Mouse (Mus musculus) CH12.LX (cell line): ENCODE data around the gene Gsta3. TPM values are rescaled to one million over a fixed set of nuclear protein-coding genes. Genes with fewer than 3 reads are reported as not detected.
"Not testable (repeated sequence)": the region's sequence is repeated elsewhere in the genome, so short reads cannot be mapped to it uniquely, and the experiment has no call there.

ENCODE experiments used
- DNase-seq: peaks from one replicate; pipeline ENCODE4 v3.0.0-alpha.2; 2013; ENCODE audit errors: extremely low read depth
- H3K27ac ChIP-seq: 2 replicates; pipeline ENCODE4 v1.5.1; 2012; ENCODE audit warnings: low read depth, mild to moderate bottlenecking, control low read depth, moderate library complexity; ENCODE audit not compliant: insufficient read depth
- H3K27me3 ChIP-seq: replicated peaks from 2 replicates; pipeline ENCODE3; 2012; ENCODE audit warnings: inconsistent platforms
- H3K36me3 ChIP-seq, 2 experiments: replicated peaks in 1 of 2; 2 replicates each; pipeline versions ENCODE3 to v1.6.1; 2012; ENCODE audit warnings: inconsistent platforms in 1 of 2, low read length in 1 of 2, mild to moderate bottlenecking in 1 of 2, mixed read lengths in 1 of 2, moderate library complexity in 1 of 2; ENCODE audit not compliant: control insufficient read depth in 1 of 2, insufficient read depth in 1 of 2
- H3K4me1 ChIP-seq, 2 experiments: 2 replicates each; pipeline ENCODE4 v1.6.1; 2012; ENCODE audit warnings: inconsistent platforms in 1 of 2, moderate library complexity in 1 of 2; ENCODE audit not compliant: insufficient read depth in 2 of 2, control insufficient read depth in 1 of 2
- H3K4me2 ChIP-seq: 2 replicates; pipeline ENCODE4 v1.6.1; 2012; ENCODE audit warnings: low read depth, mild to moderate bottlenecking, control low read depth; ENCODE audit not compliant: poor library complexity, insufficient read depth, severe bottlenecking
- H3K4me3 ChIP-seq, 3 experiments: fragments of 150-350 bp in 1 of 3; sonication (generic) in 1 of 3; replicated peaks in 1 of 3; 2 replicates each; pipeline versions ENCODE3 to v1.5.1; 2011 to 2012; ENCODE audit warnings: low read depth in 2 of 3, low read length in 2 of 3, mild to moderate bottlenecking in 2 of 3, moderate library complexity in 2 of 3, control low read depth in 1 of 3, improper control_type of control experiment in 1 of 3, inconsistent platforms in 1 of 3, mixed read lengths in 1 of 3; ENCODE audit not compliant: poor library complexity in 1 of 3
- H3K79me2 ChIP-seq: replicated peaks from 2 replicates; pipeline ENCODE4 v1.6.1; 2012; ENCODE audit warnings: mild to moderate bottlenecking, moderate library complexity; ENCODE audit not compliant: control insufficient read depth, poor library complexity, insufficient read depth, severe bottlenecking; ENCODE audit errors: extremely low read depth
- H3K9ac ChIP-seq: 2 replicates; pipeline ENCODE4 v1.6.1; 2012; ENCODE audit warnings: low read depth, mild to moderate bottlenecking, control low read depth, moderate library complexity; ENCODE audit not compliant: insufficient read depth
- H3K9me3 ChIP-seq: replicated peaks from 2 replicates; pipeline ENCODE3; 2012; ENCODE audit warnings: low read length, inconsistent platforms, mixed read lengths
- BHLHE40 ChIP-seq: IDR thresholded peaks from 2 replicates; pipeline ENCODE4 v1.6.1; 2011; ENCODE audit warnings: mild to moderate bottlenecking, low read depth, low read length, improper control_type of control experiment
- CHD2 ChIP-seq: IDR thresholded peaks from 2 replicates; pipeline ENCODE4 v1.6.1; 2011; ENCODE audit warnings: low read length, improper control_type of control experiment
- CTCF ChIP-seq, 2 experiments: IDR thresholded peaks in 1 of 2; conservative IDR thresholded peaks in 1 of 2; 2 replicates each; pipeline ENCODE4 v1.5.1; 2011 to 2012; ENCODE audit warnings: low read depth in 2 of 2, low read length in 2 of 2, improper control_type of control experiment in 1 of 2, inconsistent platforms in 1 of 2, mild to moderate bottlenecking in 1 of 2, moderate library complexity in 1 of 2
- E2F4 ChIP-seq: IDR thresholded peaks from 2 replicates; pipeline ENCODE4 v1.6.1; 2011; ENCODE audit warnings: low read depth, low read length, improper control_type of control experiment; ENCODE audit not compliant: insufficient replicate concordance
- EP300 ChIP-seq: IDR thresholded peaks from 2 replicates; pipeline ENCODE4 v1.6.1; 2011; ENCODE audit warnings: low read length, improper control_type of control experiment
- ETS1 ChIP-seq: conservative IDR thresholded peaks from 2 replicates; pipeline ENCODE4 v1.6.1; 2012; ENCODE audit warnings: low read depth, mild to moderate bottlenecking, inconsistent platforms, low read length, improper control_type of control experiment, moderate library complexity
- JUND ChIP-seq: conservative IDR thresholded peaks from 2 replicates; pipeline ENCODE4 v1.6.1; 2011; ENCODE audit warnings: low read depth, low read length, improper control_type of control experiment
- MAFK ChIP-seq: IDR thresholded peaks from 2 replicates; pipeline ENCODE4 v1.6.1; 2011; ENCODE audit warnings: low read length, improper control_type of control experiment; ENCODE audit not compliant: insufficient replicate concordance
- MXI1 ChIP-seq: IDR thresholded peaks from 2 replicates; pipeline ENCODE4 v1.6.1; 2011; ENCODE audit warnings: mild to moderate bottlenecking, low read depth, low read length, improper control_type of control experiment
- SIN3A ChIP-seq: IDR thresholded peaks from 2 replicates; pipeline ENCODE4 v1.6.1; 2012; ENCODE audit warnings: low read length, improper control_type of control experiment, inconsistent platforms
- ZKSCAN1 ChIP-seq: IDR thresholded peaks from 2 replicates; pipeline ENCODE4 v1.6.1; 2012; ENCODE audit warnings: low read depth, inconsistent platforms, low read length, improper control_type of control experiment, borderline replicate concordance
- dilution Hi-C: fragments of 300-500 bp; cut with MboI; formaldehyde crosslinking; loops from 2 replicates; pipeline ENCODE4 v1.14.3; 2020; ENCODE audit warnings: low sequenced_read_pairs; ENCODE audit not compliant: extremely low pct_unique_long_range_greater_than_20kb, extremely low pct_ligation_motif_present
- in situ Hi-C: fragments of 300-500 bp; cut with MboI; formaldehyde crosslinking; loops from 3 replicates; pipeline ENCODE4 v1.14.3; 2019; ENCODE audit warnings: low sequenced_read_pairs, low pct_ligation_motif_present, low pct_unique_long_range_greater_than_20kb, mixed read lengths
- polyA plus RNA-seq: library from polyadenylated mRNA; unstranded; fragments of >175 nt; gene quantifications from 2 replicates; pipeline ENCODE4 v1.2.1, GENCODE M21; 2012; ENCODE audit warnings: low read depth; ENCODE audit not compliant: insufficient read length
- total RNA-seq, 2 experiments: library from RNA; depleted of rRNA; stranded (reverse); fragments of 300-350 nt in 1 of 2; fragments of >200 nt in 1 of 2; gene quantifications; 2 replicates each; pipeline ENCODE4 v1.2.3; 2012 to 2014

Gsta3 gene
- total and polyA plus RNA-seq, 3 experiments, result not detected

DNA sequence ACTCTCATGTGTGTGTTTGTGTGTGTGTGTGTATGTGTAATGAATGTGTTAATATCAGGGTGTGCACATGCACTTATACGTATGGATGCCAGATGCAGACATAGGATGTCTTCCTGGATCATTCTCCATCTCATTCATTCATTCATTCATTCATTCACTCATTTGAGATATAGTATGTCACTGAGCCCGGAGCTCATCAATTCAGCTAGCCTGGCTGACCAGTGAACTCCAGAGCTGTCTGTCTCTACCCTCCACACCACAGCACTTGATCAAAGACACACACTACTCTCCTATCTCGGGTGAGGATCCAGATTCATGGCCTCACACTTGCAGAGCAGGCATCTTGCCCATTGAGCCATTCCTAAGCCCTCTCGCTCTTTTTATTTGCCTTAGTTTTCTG is 23.6 kb downstream of the Gsta3 start:
- no peak for DNase-seq
- Histone ChIP-seq H3K27ac (no peak overlapping the region), H3K27me3 (no peaks in the 10 kb centered on the region), H3K4me1 (no peaks in the 10 kb centered on the region), H3K9me3 (no peaks in the 10 kb centered on the region), H3K79me2 (no peaks in the 10 kb centered on the region), H3K9ac (no peak overlapping the region), H3K4me2 (no peak overlapping the region), H3K4me3 (no peak overlapping the region), H3K36me3 (no peaks in the 10 kb centered on the region)
- dilution Hi-C loops, result no loop called here
- no peak for TF ChIP-seq BHLHE40
- TF ChIP-seq SIN3A, result no peak
- TF ChIP-seq ETS1, result no peak
- TF ChIP-seq E2F4, result no peak
- TF ChIP-seq MAFK, result no peak
- in situ Hi-C loops, result no loop called here

DNA sequence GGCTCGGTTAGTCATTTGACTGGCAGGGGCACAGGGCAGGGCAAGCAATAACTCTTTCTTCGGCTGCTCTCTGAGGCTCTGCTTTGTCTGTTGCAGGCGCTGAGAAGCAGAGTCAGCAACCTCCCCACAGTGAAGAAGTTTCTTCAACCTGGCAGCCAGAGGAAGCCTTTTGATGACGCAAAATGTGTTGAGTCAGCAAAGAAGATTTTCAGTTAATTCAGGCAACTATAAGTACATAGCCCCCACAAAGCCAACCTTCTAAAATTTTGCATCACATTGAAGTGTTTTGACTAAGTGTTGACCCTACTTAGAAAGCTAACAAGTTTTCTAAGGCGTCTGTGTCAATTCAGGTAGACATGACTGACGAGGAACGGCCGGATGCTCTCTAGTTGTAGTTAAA is 24.4 kb downstream of the Gsta3 start:
- in situ Hi-C loops (no loop called here), dilution Hi-C loops (no loop called here)
- H3K36me3 ChIP-seq, result no peaks in the 10 kb centered on the region
- no peaks in the 10 kb centered on the region for H3K27me3 ChIP-seq
- H3K9me3 ChIP-seq, result no peaks in the 10 kb centered on the region
- H3K4me2 ChIP-seq, result no peak overlapping the region
- no peak overlapping the region for H3K4me3 ChIP-seq
- no peaks in the 10 kb centered on the region for H3K4me1 ChIP-seq
- no peak for DNase-seq
- H3K27ac ChIP-seq, result no peak overlapping the region
- H3K9ac ChIP-seq, result no peak overlapping the region
- TF ChIP-seq EP300 (no peak), CTCF (conservative IDR thresholded peaks at IDR 0.05 in 1 of 2, IDR thresholded peaks at IDR 0.05 in 1 of 2; ENCODE audit: low read depth in 2 of 2, low read length in 2 of 2) (no peak), MXI1 (no peak), ZKSCAN1 (no peak), MAFK (peak; percentile 81), E2F4 (no peak), JUND (no peak), CHD2 (no peak)
- TF ChIP-seq, all 38 proteins: peak for 1
- no peaks in the 10 kb centered on the region for H3K79me2 ChIP-seq

DNA sequence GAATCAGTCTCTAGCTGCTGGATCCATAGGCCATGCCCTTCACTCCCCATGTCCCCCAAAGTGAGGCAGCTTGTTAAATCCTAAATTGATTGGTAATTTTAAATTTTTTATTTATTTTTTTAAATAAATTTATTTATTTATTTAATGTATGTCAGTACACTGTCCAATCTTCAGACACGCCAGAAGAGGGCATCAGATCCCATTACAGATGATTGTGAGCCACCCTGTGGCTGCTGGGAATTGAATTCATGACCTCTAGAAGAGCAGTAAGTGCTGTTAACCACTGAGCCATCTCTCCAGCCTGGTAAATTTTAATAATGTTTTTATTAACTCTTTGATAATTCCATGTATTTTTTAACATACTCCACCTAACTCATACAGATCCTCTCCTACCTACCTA is 26.4 kb downstream of the Gsta3 start:
- Histone ChIP-seq H3K4me1 (no peaks in the 10 kb centered on the region), H3K79me2 (no peaks in the 10 kb centered on the region), H3K27me3 (no peaks in the 10 kb centered on the region), H3K4me3 (no peak overlapping the region), H3K4me2 (no peak overlapping the region), H3K9ac (no peak overlapping the region), H3K27ac (no peak overlapping the region), H3K36me3 (no peaks in the 10 kb centered on the region), H3K9me3 (no peaks in the 10 kb centered on the region)
- peak; percentile 6 for DNase-seq
- TF ChIP-seq CTCF (conservative IDR thresholded peaks at IDR 0.05 in 1 of 2, IDR thresholded peaks at IDR 0.05 in 1 of 2; ENCODE audit: low read depth in 2 of 2, low read length in 2 of 2) (peak in 1 of 2 experiments; percentile 60; a peak in 2 of 4 replicates), ETS1 (no peak)
- in situ Hi-C loops (no loop called here), dilution Hi-C loops (no loop called here)

DNA sequence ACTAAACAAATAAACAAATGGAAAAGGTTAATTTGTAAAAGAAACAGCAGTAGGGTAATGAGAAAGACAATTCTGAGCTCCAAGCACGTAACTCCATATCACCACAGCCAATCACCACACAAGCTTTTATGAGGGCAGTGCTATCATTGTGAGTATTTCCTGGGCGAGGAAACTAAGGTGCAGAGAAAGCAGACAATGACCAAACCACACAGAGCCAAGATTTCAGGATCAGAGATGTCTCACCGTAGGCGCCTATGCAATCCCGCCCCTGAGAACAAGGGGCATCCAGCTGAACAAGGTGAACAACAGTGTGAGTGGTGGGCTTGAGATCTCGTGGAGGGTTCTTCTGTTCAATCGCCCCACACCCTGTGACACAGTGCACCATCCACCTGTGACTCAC is 27.1 kb downstream of the Gsta3 start:
- H3K9ac ChIP-seq, H3K9me3 ChIP-seq, H3K4me1 ChIP-seq, DNase-seq, H3K27ac ChIP-seq, H3K36me3 ChIP-seq, H3K79me2 ChIP-seq, H3K27me3 ChIP-seq, in situ Hi-C loops, dilution Hi-C loops, H3K4me3 ChIP-seq, H3K4me2 ChIP-seq: not testable (repeated sequence)
